Mouse (Mus musculus) inflammation-experienced regulatory T-cells, adult 16 weeks (primary cell): ENCODE data around the gene Aldh3a1. TPM values are rescaled to one million over a fixed set of nuclear protein-coding genes. Genes with fewer than 3 reads are reported as not detected.

Experiments
- polyA plus RNA-seq: library from polyadenylated mRNA; unstranded; fragments of 100-300 nt; shearing (Covaris generic); gene quantifications from one replicate; pipeline ENCODE4 v1.2.1, GENCODE M21; 2017

Gene Aldh3a1
- not detected for polyA plus RNA-seq

DNA sequence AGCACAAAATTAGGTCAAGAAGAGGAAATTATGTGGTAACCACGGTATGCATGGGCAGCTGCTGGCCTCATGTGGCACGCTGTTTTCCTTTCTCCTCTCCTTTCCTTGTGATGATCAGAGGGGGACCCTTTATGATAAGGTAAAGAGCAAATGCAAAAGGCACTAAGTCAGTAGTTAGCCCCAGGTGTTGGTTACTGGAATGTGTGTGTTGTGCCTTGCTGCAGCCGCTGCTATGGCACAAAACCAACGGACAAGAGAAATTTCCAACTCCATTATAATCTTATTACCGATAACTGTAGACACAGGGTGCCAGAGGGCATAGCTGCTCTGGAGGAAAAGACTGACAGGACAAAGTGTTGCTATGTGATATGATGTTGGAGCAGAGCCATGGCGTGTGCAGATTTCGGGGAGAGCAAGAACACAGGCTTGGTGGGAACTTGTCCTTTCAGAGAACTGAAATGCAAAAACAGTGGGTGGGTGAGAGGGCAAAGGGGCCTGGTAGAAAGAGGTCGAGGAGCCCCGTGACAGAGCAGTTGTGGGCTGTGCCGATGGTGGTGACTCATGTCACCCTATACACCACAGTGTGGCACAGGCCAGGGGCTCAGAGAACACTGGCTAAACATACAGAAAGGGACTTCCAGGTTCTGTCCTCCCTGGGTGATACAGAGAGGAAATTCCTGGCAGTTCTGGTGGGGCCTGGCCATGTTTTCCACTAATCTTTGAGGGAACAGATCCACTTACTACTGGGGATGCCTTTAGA is at the start of gene Aldh3a1:
Gene Aldh3a1 (plus strand): TSS at position 51 of the 760 bp plus-strand sequence.

DNA sequence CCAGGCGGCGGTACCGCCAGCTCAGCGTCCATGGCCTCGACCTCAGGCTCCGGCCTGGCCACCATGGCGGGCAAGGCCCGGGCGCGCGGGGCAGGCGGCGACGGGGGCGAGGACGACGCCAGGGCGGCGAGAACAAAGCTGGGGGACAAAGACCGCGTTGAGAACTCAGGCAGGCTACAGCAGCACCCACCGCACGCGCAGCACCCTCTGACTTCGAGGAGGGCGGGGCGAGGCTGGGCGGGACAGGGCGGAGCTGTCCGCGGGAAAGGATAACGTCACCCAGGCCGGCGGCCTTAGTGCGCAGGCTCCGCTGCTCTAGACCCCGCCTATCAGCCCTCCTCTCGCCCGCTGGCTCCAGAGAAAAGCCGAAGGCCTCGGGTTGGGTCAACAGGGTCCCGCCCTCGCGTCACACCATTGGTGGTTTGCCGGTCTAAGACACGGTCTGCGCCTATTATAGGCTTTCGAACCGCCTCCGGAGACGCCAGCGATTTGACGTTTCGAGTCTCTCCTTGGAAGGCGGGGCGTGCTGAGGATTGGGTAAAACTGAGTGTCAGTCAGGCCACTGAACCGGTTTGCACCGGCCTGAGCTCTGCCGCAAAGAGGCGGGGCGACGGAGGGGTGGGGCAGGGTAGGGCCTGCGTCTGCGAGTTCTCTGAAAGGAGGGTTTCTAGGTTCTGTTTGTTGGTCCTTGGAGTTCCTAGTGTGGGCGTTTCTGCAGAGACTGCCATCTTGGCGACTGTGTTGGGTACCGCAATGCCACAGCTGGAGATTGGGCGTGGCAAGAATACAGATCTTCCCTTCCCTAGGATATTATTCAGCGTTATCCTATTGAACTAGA is 32.3 kb upstream of the Aldh3a1 start, which contains the start of gene Usp22:
Gene Usp22 (minus strand): TSS at position 235 of the 838 bp plus-strand sequence.

DNA sequence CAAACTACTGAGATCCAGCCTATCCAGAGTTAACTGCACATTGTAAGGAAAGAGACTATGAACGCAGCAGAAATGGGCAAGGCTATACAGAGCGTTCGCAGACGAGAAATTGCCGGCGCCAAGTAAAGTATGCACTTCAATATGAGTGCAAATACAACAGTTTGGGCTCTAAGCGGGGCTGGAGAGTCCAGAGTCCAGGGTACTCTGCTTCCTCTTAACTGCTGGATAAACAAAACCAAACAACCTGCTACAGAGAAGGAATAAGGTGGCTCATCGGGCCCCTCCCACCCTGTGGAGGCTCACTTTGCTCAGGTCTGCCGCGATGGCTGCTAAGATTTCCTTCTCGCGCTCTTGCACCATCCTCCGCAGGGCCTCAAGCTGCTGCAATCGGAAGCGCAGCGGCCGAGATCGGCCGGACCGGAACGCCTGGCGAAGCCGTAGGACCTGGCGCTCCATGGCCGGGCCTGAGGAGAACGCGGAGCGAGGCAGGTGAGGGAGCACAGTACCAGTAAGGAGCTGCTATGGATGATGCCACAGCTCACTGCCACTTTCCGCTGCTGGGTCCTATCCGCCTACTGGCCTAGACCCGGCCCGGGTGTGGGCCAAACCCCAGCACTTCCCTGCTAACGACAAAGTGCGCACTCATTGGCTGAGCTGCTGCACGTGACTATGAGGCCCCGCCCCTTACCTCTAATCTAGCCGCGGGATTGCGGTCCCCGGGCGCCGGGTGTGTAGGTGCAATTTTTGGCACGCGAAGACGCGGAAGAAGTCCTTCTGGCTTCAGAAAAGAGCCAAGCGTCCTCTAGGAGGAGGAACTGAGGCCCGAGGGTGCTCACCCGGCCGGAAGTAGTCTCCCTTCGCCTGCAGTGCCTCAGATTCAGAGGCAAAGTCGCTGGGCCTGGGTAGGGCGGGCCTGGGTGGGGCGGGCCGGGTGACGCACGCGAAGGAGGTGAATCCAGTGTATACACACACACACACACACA is 59.5 kb downstream of the Aldh3a1 start, which contains the start of gene Aldh3a2:
Gene Aldh3a2 (minus strand): TSS at position 914 of the 983 bp plus-strand sequence.

Other genes starting within 250 kb of the Aldh3a1 start
- gene Kcnj12, start 185.0 kb upstream of the Aldh3a1 start, polyA plus RNA-seq: not detected
- 77.9 TPM for gene Tnfrsf13b, start 80.8 kb upstream of the Aldh3a1 start, polyA plus RNA-seq
- 26.0 TPM for gene Usp22, start 32.5 kb upstream of the Aldh3a1 start, polyA plus RNA-seq
- gene Aldh3a2, start 59.9 kb downstream of the Aldh3a1 start, polyA plus RNA-seq: 62.6 TPM
- gene Slc47a2, start 135.3 kb downstream of the Aldh3a1 start, polyA plus RNA-seq: not detected
- gene Slc47a1, start 170.8 kb downstream of the Aldh3a1 start, polyA plus RNA-seq: not detected
- not detected for gene Rnf112, start 246.6 kb downstream of the Aldh3a1 start, polyA plus RNA-seq